Mouse (Mus musculus): ENCODE measurements at regions not wholly inside any gene's neighbourhood (a gene's known extent, or its start where the extent isn't known, plus 50 kb on each side); places are given as distances from the start of the nearest gene placed in this dataset.

DNA sequence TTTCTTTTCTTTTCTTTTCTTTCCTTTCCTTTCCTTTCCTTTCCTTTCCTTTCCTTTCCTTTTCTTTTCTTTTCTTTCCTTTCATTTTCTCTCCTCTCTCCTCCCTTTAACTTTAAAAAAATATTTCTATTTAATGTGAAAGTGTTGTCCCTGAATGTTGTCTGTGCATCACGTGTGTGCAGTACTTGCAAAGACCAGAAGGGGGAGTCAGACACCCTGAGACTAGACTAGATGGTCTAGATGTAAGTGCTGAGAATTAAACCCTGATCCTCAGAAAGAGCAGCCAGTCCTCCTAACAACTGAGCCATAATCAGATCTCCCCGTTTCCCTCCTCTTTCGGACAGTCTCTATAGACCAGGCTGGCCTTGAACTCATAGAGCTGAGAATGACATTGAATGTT, 151.7 kb downstream of the Mtx2 start:
- intact Hi-C loops (cut with DNase I) = no loop called here

DNA sequence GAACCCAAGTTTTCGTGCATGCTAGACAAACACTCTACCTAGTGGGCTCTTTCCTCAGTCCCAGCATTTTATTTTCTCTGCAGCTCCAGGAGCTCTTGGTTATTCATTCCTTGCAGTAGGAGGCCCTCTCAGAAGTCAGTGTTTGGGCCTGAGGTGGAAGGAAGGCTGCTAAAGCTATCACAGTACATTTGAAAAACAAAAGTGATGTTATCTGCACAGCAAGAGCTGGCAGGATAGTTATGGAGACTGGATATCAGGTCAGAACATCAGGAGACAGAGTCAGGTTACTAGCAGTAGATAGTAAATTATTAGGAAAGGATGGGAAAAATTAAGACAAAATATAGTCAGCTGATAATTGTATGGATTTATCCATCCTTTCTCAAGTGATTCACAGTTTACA, 152.2 kb downstream of the Mtx2 start:
- intact Hi-C loops (cut with DNase I) = no loop called here

DNA sequence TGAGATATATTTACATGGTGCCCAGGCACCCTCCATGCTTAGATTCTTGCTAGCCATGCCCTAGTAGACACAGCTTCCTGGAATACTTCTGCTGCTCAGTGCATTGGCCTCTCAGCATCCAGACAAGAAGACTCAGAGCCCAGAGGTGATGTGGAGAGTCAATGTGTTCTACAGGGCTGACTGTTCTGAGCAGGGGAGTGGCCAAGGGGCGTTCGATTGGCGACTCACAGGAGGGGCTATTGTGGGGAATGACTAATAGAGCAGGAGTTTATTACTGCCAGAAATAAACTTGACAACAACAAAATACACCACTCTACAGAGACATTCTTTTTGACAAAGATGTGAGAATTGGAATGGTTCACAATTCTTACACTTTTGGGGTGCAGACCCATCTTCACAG, 156.3 kb downstream of the Mtx2 start:
- intact Hi-C loops (cut with DNase I) = no loop called here

DNA sequence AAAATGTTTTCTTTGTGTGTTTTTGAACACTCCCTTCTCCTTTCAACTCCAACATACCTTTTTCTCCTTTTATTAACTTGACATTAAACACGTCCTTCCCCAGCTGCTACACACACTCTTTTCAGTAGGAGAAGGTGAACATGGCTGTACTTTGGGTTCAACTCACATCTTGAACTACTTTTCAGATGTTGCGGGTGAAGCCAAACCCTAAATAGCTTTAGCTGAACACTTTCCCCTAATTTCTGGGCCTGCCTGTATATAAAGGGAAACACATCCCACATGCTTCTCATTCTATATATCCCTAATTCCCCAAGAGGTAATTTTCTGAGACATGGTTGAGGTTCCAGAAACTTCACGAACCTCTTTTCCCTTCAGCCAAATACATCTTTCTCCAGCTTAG, 168.2 kb downstream of the Mtx2 start:
- intact Hi-C loops (cut with DNase I) = no loop called here

DNA sequence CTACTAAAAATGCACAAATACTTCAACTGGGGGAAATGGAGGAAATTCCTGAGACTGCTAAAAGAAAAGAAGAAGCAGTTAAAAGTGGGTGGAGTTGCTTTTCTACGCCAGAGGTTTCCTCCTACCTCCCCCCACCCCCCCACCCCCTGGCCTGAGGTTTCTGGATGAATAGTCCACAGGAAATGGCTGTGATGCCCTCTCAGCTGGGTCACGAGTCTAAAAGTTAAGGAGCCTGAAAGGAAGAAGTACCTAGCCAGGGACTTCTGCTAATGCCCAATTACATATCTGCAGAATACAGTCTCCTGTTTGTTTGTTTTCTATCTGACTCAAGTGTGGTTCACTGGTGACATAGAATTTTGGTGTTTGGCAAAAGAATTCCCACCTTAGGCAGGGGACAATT, 169.4 kb downstream of the Mtx2 start:
- intact Hi-C loops (cut with DNase I) = no loop called here

DNA sequence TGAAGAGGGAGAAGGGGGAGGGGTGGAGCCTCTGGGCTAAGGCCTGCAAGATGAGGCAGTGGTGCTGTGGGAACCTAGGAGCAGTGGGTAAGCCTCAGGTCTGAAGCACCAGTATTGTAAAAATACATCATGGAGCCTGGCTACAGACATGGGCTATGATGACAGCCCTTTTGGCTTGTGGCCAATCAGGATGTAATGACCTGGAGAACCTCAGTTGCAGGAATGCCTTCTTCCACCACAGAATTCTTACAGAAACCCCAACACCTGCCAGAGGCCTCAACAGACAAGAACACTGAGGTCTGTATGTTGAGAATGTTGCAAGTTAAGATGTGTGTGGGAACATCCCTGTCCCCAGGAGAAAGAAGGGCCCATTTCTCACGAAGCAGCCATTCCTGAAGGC, 172.1 kb downstream of the Mtx2 start:
- intact Hi-C loops (cut with DNase I) = no loop called here

DNA sequence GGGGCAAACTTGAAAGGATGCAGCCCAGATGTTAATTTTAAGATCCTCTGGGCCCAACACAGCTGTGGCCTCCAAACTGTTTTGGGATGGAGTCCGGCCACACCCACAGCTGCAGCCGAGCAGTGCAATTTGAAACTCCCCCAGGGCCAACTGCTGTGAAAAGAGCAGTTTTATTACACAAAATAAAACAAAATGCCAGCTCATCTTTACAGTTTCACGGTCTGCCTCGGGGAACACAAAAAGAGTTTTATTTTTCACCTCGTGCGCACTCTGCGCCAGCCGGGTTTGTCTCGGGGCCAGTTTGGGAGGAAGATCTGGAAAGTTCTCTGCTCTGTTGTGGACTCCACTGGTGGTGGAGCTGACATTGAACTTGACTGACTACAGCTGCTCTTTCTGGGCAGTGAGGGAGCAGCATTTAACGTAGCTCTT, 174.8 kb downstream of the Mtx2 start:
- intact Hi-C loops (cut with DNase I) = no loop called here

DNA sequence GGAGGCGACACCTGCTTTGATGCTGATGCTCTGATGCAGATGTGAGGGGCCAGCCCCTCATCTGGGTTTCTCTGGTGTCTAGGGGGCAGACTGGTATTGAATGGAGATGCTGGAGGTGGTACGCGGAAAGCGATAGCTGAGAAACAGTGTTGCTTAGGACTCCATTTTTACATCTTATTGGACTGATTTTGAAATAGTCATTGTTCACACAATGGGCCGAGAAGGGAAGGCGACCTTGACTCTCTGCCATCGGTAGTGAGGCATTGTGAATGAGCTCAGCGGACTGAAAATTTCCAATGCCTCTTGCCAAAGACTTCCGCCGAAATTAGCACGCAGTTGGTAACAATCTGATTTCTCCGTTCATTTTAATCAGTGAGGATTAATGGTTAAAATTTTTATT, 177.0 kb downstream of the Mtx2 start:
- intact Hi-C loops (cut with DNase I) = no loop called here

DNA sequence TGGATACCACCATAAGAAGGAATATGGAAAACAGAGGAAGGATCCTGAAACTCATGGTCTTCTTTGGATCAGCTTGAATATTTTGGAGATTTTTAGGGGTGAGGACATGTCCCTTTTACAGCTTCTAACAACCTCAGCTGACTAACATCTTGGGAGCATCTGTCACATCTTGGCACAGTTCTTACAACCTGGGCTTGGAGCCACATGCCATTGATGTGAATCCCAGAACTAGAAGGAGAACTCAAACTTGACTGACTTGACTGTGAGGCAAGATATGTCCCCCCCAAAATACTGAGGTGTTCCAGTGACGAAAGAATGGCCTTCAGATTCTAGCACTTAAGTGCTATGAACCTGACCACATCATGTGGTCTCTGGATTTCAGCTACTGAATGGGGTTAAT, 182.5 kb downstream of the Mtx2 start:
- intact Hi-C loops (cut with DNase I) = no loop called here

DNA sequence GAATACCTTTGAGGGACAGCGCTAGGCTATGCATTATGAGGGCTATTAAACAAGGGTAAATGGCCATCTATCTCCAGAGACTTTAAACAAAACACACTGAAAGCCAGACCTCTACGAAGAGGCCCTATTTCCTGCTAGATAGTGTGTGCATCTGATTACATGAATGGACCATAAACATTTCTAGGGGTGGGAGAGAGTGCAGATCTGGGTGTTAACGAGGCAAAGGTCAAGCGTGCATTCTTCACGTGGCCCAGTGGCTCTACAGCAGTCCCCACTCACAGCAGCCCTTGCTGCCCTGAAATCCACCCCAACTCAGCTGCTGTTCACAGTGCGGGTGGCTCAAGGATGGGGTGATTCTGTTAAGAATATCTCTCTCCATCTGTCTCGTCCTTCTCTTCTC, 185.0 kb downstream of the Mtx2 start:
- intact Hi-C loops (cut with DNase I) = no loop called here

DNA sequence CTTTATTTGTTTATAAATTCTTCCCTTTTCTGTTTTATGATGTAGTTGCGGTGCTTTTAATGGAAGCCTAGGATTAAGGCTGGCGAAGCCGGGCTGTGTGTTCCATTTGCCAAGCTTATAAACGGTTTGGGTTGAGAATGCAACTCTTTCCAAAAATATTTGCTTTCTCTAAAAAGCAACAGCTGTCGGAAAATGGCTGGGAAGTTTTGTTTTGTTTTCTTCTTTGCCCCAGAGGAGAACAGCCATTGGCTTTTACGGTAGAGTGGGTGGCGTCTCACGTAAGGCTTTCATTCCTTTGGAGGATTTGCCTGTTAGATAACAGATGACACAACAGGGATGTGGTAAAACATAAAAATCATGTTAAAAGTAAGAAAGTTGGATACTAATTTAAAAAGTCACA, 186.4 kb downstream of the Mtx2 start:
- intact Hi-C loops (cut with DNase I) = no loop called here

DNA sequence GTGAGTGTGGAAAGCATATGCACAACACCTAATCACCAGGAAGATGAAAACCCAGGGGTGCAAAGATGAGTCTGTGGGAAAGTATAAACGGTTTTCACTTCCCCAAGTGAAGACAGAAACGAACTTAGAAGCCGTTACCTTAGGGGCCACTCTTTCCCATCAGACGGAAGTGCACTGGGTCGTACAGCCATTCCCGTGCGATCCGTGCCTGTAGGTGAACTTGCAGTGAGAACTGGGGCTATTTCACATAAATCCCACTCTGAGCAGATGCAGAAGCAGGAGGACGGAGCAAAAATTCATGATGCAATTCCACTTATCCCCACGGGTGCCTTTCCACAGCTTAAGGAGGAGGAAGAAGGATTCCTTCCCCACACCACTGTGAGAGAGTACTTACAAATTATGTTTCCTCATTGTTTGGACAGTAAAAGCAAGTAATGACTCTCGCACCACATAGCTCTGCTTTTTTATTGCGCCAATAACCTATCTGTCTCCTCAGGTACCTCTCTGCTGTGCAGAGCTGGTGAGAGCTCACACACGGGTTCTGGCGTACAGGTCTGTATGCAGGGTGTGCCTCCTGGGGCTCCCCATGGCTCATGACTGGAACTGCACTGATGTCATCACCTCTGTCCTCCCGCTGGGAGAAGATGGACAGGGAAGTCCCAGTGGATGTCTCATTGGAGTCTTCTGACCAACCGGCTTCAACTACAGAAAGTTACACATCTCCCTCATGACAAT, 189.6 kb downstream of the Mtx2 start:
- intact Hi-C loops (cut with DNase I) = no loop called here

DNA sequence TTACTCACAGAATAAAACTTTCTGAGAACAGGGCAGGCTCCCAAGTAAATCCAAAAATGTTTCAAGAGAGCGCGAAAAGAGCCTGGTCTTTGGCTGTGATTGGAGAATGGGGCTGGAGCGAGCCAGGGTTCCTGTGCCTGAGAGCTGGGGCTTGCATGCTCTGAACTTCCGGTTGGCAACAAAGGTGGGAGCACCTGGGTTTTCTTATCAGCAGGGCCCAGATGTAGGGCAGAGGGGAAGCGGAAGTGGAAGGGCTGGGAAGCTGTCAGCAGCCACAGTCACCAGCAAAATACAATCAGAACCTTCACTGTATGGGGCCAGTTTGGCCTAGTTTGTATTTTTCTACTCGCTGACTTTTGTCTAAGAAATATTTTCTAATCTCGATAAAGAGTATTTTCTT, 193.9 kb downstream of the Mtx2 start:
- intact Hi-C loops (cut with DNase I) = no loop called here

DNA sequence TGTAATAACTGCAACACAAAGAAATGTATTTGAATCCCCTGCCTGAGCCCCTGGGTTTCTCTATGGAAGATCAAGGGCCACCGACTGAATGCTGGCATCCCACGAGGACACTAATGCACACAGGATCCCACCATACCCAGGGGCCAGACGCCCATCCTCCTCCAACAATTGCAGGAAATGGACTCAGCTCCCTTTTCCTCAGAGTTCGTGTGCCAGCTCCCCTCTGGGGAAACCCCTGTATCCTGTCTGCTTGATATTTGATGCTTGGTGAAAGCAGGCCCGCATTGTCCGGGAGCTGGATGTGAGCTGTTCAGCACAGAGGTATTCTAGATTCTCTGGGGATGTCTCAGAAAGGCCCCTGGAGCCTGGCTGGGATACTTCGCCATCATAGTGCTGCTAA, 196.0 kb downstream of the Mtx2 start:
- intact Hi-C loops (cut with DNase I) = no loop called here

DNA sequence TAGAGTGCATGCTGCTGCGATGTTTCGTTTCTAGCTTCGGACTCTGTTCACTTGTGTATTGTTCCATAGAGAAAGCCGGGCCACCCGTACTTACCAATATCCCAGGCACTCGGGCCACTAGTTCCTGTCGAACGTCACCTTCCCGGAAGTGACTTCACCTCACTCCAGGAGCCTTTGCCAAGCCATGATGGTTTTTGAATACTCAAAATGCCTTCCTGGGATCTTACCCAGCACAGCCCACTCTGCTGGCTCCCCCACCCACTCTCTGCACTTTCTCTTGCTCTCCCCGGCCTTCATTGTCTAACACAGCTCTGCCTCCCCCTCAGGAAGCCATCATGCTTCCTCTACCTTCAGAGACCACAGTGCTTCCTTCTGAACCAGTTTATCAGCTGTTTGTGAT, 202.5 kb downstream of the Mtx2 start:
- intact Hi-C loops (cut with DNase I) = no loop called here

DNA sequence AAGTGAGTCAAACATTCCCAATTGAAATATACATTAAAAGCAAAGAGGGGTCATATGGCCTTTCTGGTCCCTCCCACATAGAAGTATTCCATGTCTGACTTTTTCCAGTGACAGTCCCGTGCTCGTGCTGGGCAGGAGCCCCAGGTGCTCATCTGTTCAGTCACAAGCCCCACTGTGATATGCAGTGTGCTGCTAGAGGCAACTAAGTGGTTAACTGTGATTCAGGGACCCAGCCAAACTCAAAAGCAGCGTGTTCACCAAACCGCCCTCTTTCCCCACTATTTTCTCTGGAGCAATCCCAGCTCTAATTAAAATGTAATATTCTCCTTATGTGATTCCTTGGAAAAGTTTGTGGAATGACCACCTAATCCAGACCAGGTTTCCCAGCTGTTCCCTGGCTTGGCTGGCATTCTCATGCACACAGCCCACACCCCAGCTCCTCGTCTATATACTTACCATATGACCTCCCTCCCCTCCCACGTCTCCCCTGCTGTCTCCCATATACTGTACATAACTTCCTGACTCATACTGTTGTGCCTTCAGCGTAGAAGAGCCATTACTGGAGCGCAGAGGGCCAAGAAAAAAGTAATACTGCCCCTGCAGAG, 203.6 kb downstream of the Mtx2 start:
- intact Hi-C loops (cut with DNase I) = no loop called here

DNA sequence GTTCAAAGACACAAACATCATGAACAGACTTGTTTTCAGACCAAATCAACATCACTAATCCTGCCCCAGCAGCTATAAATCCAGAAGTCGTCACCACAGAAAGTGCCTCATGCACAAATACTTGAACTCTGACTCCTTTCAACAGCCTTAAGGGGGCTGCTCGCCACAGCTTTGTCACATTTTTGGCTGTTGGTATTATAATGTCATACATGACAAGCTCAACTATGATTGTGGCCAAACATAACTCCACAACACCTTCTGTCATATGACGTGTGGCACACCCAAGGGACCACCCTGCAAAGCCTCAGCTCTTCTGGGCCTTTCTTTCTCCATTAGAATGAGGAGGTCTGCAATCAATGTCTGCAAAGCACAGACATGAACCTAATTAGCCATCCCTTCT, 209.1 kb downstream of the Mtx2 start:
- intact Hi-C loops (cut with DNase I) = no loop called here

DNA sequence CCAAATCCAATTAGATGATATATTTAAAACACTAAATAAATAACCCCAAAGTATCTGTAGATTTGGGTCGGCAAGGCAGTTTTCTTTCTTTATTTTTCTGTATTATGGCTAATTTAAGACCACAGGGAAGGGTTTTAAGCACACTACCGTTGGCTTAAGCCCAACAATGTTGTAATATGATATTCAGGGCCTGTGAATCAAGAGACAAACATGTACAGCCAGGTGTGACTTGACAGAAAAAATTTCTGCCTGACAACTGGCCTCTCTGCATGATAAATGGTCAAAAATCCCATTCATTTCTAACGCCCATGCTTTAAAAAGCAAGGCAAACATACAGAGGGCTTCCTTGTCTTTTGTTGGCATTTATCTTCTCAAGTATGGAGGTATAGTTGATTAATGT, 213.5 kb downstream of the Mtx2 start:
- intact Hi-C loops (cut with DNase I) = no loop called here

DNA sequence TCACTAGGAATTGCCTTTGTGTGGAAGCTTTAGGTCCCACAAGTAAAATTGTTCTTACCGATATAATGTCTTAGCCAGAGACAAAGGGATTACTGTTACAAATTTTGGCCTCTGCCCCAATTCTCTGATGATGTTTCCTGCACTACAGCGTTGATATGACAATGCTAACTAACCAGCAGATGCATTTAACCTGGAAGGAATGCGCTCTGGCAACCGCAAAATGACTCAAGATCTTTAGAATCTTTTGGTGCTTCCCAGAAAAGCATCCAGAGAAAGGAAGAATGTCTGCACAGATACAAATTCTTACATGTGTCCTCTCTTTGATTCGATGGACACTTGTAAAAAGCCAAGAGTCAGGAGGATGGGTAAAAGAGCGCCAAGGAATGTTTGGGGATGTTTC, 221.3 kb downstream of the Mtx2 start:
- intact Hi-C loops (cut with DNase I) = no loop called here

DNA sequence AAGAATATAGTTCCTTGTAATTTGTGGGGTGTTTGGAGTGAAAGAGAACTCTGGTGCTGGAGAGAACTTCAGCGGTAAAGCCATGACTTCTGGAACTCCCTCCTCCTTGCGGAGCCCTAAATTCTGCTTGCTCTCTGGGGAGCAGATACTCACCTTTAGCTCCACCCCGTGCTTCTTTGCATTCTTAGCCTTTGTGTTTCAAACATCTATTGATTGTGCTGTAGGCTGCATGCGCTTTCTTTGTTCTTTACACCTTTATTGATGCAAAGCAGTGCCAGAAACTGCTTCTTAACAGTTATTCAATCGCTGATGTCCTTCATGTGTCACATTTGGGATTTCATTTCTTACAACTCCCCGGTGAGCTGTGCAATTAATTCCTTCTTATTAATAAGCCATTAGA, 222.5 kb downstream of the Mtx2 start:
- intact Hi-C loops (cut with DNase I) = no loop called here

DNA sequence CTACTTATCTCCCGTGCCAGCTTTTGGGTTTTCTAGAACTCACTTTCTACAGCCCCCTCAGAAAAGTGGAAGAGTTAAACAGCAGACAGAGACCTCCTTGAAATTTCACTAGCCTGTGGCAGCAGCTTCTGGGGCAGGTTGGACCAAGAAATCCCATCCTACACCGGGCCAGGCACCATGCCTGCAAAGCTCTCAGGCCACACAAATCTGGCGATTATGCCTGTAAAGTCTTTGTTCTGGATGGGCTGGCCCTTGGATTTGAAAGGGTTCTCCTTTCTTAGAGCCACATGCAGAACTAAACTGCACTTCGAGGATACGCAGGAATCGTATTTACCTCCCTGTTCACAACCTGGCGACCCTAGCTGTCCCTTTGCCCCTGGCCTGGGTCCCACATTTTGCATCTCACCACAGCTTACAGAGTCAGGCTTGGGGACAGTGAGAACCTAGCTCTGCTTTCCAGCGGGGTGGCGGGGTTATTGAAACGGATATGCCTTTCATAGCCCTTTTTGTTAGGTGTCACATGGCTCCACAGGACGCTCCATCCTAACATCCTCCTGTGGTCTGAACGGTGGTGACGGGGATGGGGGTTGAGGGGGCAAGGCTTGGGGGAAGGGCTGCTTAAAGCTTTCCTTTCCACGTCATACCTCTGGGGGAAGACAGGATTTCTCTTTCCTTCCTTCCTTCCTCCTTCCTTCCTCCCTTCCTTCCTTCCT, 229.0 kb downstream of the Mtx2 start:
- intact Hi-C loops (cut with DNase I) = loop anchor here (2.0 to 5.0 kb wide), 3 partner anchors 87 to 352 kb away; partner anchors contain the start of gene Hoxd8

DNA sequence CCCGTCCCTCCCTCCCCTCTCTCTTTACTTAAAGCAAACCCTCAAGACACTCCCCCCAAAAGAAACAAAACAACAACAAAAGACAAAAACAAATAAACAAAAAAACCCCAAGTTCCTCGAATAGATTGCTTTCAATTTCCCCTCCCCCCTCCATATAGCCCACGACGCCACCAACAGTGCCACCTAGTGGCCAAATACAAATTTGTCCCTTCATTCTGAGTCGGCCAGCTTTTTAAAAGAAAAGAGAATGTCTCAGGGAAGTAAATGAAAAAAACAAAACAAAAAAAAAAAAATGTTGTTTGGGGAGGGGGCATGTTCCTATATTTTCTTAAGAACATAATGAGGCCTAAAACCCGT, 229.6 kb downstream of the Mtx2 start:
- intact Hi-C loops (cut with DNase I) = loop anchor here (2.0 to 5.0 kb wide), 3 partner anchors 88 to 353 kb away; partner anchors contain the start of gene Hoxd8

DNA sequence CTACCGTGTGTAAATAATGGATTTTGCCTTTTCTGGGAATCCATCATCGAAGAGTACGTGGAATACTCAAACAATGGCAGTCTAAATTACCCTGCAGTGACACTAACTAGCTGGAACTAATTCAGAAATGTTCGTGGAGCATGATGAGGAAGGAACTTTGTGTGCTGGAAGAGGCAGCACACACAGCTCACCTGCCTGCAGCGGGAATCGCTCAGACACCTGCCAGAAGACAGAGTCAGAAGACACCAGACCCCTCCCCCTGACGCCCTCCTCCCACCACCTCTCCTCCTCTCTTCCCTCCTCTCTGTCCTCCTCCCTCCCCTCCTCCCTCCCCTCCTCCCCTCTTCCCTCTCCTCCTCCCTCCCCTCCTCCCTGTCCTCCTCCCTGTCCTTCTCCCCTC, 235.4 kb downstream of the Mtx2 start:
- intact Hi-C loops (cut with DNase I) = loop anchor here (5.0 kb wide), 1 partner anchor 76 kb away; no protein-coding TSS in a partner anchor
